Mouse (Mus musculus) neural tube, embryonic 10.5 days (tissue): ENCODE results near the gene Coa4.

Experiments
- DNase-seq: peaks from one replicate; pipeline ENCODE4 v3.0.0-alpha.2; 2017; ENCODE audit warnings: low spot score; ENCODE audit errors: extremely low spot score

Gene Coa4

GRCm38 (mm10) chr7:100504740-100505487 lies 32.0 kb upstream of the Coa4 start:
- no peak for DNase-seq

GRCm38 (mm10) chr7:100506494-100506893 lies 30.4 kb upstream of the Coa4 start:
- no peak for DNase-seq

- no peak for DNase-seq
Observed at GRCm38 (mm10) chr7:100508670-100509069, 28.2 kb upstream of the Coa4 start.

GRCm38 (mm10) chr7:100511602-100512001 lies 25.3 kb upstream of the Coa4 start:
- no peak for DNase-seq

- DNase-seq: no peak
Observed at GRCm38 (mm10) chr7:100514573-100514972, 22.3 kb upstream of the Coa4 start, which contains the start of gene Dnajb13. Gene Dnajb13 (minus strand): TSS chr7:100514960.

- DNase-seq: no peak
Observed at GRCm38 (mm10) chr7:100520204-100520603, 16.7 kb upstream of the Coa4 start.

- peak; percentile 85 for DNase-seq
Observed at GRCm38 (mm10) chr7:100520663-100521285, 16.1 kb upstream of the Coa4 start.

- no peak for DNase-seq
Observed at GRCm38 (mm10) chr7:100522222-100522621, 14.6 kb upstream of the Coa4 start.

GRCm38 (mm10) chr7:100524669-100525068 lies 12.2 kb upstream of the Coa4 start:
- DNase-seq: no peak

- DNase-seq: no peak
Observed at GRCm38 (mm10) chr7:100530766-100531165, 6.1 kb upstream of the Coa4 start.

GRCm38 (mm10) chr7:100533503-100533902 lies 3.4 kb upstream of the Coa4 start:
- no peak for DNase-seq

- DNase-seq: no peak
Observed at GRCm38 (mm10) chr7:100534216-100534615, 2.7 kb upstream of the Coa4 start.

GRCm38 (mm10) chr7:100535831-100536230 lies 1.0 kb upstream of the Coa4 start:
- DNase-seq: no peak

GRCm38 (mm10) chr7:100537519-100537902 lies 640 bp downstream of the Coa4 start:
- DNase-seq: no peak

- DNase-seq: no peak
Observed at GRCm38 (mm10) chr7:100539516-100539915, 2.6 kb downstream of the Coa4 start.

GRCm38 (mm10) chr7:100544437-100544836 lies 7.6 kb downstream of the Coa4 start:
- DNase-seq: no peak

- DNase-seq: no peak
Observed at GRCm38 (mm10) chr7:100547631-100548030, 10.8 kb downstream of the Coa4 start.

- DNase-seq: no peak
Observed at GRCm38 (mm10) chr7:100549796-100550195, 12.9 kb downstream of the Coa4 start.

- no peak for DNase-seq
Observed at GRCm38 (mm10) chr7:100550338-100551007, 13.6 kb downstream of the Coa4 start.

- no peak for DNase-seq
Observed at GRCm38 (mm10) chr7:100554939-100555338, 18.1 kb downstream of the Coa4 start.

GRCm38 (mm10) chr7:100555431-100555951 lies 18.6 kb downstream of the Coa4 start:
- DNase-seq: peak; percentile 15

- no peak for DNase-seq
Observed at GRCm38 (mm10) chr7:100557241-100557640, 20.4 kb downstream of the Coa4 start.
